Mouse (Mus musculus) common myeloid progenitor, adult 5-6 weeks (primary cell): ENCODE data around the gene Dolk. TPM values are rescaled to one million over a fixed set of nuclear protein-coding genes. Genes with fewer than 3 reads are reported as not detected.

ENCODE experiments used
- ATAC-seq: replicated peaks from 2 replicates; pipeline ENCODE4 v1.8.0; 2016; ENCODE audit warnings: low read depth, mild to moderate bottlenecking, moderate TSS enrichment, inconsistent platforms; ENCODE audit not compliant: poor library complexity, severe bottlenecking
- total RNA-seq: library from RNA; stranded (forward); fragments of 200-1000, 187-1606 nt; gene quantifications from 2 replicates; pipeline ENCODE4 v1.2.3, GENCODE M21; 2017

Dolk gene
- 9.7 and 12.1 TPM in 2 replicates for total RNA-seq

DNA sequence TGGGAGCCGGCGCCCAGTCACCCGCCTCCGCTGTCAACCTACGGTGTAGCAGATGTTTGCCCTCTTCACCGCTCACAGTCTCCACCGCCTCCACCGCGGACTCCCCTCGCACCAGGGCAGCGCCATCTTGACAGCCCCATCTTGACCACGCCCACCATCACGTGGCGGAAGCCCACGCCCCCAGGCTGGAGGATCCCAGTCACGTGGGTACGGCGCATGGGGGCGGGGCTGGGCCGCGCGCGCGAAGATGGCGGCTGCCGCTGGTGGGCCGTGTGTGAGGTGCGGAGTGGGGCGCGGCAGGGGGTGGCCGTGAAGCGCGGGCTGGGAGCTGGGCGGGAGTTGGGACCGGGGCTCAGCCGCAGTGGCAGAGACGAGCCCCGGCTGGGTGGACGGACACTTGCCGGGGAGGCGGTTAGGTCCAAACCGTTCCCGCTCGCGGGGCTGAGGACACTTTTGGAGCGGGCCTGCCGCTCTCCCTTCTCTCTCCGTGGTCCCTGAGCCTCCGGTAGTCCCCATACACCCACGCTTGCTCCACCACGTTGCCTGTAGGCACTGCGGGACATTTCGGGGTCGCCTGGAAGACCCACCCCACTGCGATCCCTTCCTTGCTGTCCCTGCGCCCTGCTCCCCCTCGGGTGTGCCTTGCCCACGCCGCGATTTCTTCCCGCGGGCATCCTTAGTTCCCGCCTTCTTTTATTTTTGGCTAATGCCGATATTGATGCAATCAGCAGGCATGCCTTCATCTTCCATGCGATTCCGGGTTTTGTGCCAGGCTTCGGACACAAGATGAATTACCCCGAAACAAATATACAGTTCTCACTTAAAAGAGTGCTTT is at the start of gene Dolk, which contains the start of gene Nup188:
Gene Dolk (minus strand): TSS at position 143 of the 835 bp plus-strand sequence.
Gene Nup188 (plus strand): TSS at position 206 of the 835 bp plus-strand sequence.
- peak; percentile 95 for ATAC-seq

DNA sequence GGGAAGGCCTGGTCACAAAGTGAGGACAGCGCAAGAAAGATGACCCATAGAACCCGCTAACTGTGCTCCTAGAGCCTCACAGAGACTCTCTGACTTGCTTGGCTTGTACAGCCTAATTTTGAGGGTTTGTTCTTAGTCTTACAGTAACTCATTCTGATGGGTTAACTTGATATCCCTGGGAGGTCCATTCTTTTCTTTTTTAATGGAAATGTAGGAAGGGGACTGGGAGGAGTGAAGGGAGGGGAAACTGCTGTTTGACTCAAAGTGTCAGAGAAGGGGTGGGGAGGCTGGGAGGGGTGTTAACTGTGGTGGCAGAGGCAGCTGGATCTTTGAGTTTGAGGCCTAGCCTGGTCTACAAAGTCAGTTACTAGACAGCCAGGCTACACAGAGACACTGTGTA is 49.2 kb upstream of the Dolk start:
- ATAC-seq, result no peak

DNA sequence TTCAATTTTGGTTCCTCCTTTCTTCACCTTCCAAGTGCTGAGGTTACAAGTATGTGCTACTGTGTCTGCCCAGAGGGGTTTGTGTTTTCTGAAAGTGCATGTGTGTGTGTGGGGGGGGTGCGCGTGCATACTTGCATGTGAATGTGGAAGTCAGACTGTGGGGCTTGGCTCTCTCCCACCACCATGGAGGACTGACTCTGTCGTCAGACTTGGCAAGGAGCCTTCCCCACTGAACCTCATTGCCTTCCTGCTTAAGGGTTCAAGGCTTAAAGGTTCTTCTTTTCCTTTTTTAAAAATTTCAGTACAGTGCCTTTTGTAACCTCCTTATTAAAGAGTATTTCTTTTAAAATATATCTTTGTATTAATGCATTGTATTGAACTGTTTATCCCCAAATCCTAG is 42.7 kb upstream of the Dolk start:
- ATAC-seq, result no peak

DNA sequence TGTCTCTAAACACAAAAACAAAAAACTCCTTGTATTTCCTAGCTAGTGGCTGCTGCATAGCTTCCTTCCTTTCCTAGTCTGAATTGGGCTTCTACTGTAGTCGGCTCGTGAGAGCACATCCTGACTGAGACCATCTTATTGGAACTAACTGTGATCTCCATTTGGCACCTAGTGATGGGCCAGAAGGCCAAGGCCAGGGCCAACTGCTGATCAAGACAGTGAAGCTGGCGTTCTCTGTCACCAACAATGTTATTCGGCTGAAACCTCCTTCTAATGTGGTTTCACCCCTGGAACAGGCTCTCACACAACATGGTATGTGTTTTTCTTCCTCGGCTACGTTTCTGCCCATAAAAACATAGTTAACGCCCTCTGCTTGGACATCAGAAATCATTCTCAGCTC is 41.1 kb upstream of the Dolk start:
- no peak for ATAC-seq

DNA sequence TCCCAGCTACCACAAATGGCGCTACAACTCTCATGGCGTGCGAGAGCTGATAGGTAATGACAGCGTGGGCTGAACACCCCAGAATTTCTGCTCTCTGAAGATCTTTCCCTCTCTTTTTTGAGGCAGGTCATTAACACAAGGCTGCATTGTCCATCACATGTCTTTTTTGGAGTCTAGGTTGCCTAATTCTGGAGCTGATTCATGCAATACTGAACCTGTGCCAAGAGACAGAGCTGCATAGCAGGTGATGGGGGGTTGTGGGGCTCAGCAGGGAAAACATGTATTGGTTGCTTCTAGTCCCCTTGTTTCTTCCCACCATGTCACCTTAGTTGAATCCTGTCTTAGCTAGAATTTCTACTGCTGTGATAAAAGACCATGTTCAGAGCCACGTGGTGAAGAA is 39.2 kb upstream of the Dolk start:
- no peak for ATAC-seq

DNA sequence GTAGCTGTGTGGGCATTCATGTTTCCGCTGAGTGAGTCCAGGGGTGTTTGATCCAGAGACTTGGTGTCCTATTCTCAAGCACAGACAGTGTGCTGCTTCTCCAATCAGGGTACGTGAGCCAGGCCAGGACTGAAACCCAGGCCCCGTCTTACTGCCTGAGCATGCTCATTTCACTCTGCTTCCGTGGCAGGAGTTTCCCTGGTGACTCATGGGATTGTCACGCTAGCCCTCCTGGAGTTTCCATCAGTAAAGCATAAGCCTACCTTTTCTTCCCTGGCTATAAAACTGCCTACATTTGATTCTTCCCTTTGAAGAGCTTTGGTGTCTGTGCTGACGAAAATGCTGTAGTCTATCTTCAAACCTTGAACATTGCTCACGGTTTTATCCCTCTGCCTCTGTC is 37.0 kb upstream of the Dolk start:
- ATAC-seq, result no peak

DNA sequence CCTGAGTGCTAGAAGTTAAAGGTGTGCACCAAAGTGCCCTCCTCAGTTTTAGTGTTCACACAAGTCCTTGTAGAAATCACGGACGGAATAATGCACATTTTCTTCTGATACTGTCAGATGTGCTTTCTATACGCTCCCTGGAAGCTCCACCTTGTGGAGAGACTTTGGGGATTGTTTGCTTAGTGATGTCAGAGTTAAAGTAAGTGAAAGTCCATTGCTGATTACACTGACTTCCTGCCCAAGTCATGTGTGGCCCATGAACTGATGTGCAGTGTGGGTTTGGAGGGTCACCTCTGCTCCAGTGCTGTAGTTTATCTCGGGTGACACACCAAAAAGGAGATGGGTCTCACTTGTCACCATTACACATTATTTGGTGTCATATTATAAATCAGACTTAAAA is 33.1 kb upstream of the Dolk start:
- no peak for ATAC-seq

DNA sequence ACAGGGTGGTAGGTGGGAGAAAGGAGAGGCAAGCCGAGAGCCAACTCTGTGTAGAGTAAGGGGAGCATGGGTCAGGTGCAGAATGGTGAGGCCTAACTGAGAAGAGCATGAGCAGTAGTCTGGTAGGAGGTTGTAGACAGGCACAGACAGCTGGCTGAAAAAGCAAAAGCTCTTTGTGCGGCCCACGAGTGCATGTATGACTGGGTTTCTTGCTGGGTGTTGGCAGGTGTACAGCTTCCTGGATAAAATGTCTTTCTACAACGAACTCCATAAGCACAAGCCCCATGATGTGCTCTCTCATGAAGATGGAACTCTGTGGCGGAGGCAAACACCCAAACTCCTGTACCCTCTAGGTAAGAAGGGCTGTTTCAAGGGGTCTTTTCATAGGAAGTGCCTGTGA is 30.8 kb upstream of the Dolk start:
- no peak for ATAC-seq

DNA sequence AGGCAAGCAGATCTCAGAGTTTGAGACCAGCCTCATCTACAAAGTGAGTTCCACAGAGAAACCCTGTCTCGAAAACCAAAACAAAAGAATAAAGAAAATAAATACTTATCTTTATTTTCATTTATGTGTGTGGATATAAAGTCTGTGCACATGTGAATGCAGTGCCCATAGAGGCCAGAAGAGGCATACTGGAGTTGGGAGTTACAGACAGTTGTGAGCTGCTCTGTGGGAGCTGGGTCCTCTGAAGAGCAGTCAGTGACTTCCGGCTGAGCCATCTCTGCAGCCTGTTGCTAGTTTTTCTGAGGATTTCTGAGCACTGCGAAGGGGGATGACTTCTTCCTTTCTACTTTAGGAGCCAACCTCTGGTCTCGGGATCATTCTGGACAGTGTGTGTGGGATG is 30.0 kb upstream of the Dolk start:
- no peak; the same call in 1 of the 2 replicates for ATAC-seq

DNA sequence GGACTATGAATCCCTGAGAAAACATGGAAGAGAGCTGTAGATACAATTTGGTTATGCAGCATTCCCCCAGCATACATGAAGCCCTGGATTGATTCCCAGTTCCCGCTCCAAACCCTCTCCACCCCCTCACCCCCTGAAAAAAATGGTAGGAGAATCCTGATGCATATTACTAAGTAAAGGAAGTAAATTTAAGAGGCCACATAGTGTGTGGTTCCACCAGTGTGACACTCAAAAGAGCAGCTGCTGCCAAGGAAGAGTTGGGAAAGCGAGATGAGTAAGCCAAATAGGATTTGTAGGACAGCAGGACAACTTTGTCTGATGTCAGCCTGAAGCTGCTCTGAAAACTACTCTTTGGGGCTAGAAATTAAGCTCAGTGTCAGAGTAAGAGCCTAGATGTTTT is 25.3 kb upstream of the Dolk start:
- ATAC-seq, result no peak

DNA sequence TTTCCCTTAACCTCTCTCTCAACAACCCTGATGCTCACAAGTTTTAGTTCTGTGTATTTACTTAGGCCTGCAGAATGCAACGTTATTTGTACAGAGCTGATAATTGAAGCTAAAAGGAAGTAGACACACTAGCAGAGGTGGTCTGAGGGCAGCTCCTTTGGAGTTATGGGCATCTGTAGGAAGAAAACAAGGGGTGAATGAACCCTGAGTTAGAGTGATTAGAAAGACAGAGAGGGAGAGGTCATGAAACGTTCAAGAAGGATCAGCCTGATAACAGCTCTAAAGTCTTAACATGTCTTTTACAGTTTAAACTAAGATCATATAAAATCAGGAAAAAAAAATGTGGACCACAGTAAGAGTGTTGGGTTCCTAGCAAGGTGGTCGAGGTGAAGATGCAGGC is 23.2 kb upstream of the Dolk start:
- ATAC-seq, result no peak

DNA sequence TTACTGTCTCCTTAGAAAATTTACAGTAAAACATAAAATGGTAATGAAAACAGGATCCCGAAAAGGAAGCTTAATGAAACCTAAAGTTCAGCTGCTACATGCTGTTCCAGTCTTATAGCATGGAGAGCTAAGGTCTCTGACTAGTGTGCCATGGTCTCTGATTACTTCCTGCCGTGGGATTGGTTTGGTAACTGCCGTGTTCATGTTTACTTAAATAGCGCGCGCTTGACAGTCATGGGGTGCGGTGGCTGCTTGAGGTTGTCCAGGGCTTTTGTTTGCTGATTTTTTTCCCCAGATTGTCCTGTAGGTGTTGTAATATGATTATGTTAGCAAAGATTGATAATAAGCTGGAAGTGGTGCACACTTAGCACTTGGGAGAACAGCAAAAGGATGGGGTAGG is 20.0 kb upstream of the Dolk start:
- ATAC-seq, result no peak

DNA sequence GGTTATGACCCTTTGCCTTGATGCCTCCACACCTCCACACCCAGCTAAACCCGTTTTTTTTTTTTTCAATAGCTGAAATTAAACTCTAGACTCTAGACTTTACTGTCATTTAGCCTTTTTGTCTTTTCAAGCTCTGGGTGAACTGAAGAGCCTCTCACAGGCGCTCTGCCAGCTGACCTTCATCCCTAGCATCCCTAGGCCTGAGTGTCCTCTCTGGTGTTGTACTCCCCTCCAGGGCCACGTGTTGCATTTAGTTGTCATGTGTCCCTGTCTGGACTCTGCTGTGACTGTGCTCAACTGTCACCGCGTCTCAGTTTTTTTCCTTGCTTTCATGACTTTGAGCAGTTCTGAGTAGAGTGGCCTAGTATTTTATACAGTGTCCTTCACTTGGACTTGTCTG is 13.8 kb upstream of the Dolk start:
- no peak for ATAC-seq

DNA sequence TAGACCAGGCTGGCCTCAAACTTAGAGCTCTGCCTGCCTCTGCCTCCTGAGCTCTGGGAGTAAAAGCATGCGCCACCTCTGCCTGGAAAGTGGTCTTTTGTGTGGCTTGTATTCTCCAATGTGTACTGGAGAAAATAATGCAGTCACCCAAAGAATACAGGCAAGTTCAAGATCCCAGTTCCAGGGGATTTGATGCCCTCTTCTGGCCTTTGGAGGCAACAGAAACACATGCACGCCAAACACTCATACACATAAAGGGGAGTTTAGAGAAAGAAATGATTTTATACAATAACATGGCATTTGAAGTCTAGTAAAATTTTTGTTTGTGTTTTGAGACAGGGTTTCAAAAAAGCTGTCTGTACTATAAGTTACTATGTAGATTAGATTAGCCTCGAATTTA is 13.4 kb upstream of the Dolk start:
- no peak for ATAC-seq

DNA sequence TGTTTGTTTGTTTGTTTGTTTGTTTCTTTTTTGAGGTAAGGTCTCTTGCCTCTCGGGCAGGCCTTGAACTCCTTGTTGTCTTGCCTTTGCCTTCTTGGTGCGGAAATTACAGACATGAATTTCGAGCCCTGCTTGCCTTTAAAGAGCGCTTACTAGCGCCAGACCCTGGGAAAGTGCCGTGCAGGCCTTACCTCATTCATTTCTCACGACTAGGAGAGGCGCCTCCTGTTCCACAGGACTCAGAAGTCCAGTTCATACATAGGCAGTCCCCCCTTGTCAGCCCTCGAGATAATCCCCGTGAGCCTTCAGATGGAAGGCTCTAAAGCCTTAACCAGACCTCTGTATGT is 866 bp upstream of the Dolk start:
- ATAC-seq, result no peak

DNA sequence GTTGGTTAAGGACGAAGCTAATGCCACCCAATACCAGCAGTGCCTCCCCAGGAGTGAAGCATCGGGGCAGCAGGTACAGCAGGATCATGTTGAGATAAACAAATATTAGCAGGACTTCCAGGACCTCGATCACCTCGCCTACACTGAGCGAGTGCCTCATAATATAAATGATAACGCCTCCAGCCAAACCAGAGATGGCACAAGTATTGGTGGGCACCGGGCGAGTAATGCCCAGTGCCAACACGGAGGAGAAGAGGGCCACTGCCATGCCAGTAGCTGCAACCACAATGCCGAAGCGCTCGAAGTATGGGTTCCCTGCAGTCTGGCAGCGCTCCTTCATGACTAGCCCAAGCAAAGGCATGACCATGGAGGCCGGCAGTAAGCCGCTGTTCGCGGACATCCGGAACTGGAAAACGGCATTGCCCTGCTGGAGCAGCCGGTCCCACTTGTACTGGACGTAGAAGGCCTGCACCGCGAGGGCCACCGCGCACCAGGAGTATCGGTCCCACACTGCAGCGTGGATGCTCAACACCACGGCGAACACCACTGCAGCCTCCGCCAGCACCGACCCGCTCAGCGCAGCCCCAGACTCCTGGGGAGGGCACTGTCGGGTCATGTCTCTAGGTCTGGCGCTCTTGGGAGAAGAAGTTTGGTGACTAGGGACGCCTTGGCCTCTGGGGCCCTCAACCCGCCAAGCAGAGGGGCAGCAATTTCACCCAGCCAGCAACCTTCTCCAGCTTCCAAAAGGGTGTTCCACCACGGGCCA is 535 bp downstream of the Dolk start:
- ATAC-seq, result peak; percentile 34

DNA sequence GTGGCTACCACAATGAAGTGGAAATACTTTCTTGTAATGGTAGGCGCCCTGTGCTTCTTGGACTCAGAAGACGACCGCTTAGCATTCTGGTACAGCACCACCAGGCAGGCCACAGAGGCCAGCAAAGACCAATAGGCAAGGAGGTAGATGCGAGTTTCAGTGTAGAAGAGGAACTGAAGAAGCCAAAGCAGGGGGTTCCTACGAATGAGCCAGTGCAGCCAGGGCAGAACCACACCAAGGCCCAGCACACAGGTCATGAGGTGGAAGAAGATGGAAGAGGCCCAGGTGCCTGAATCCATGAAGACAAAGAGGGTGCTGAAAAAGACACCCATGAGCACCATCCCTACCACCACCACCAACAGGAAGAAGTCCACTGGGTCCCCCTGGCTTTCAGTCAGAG is 1.1 kb downstream of the Dolk start:
- no peak for ATAC-seq

DNA sequence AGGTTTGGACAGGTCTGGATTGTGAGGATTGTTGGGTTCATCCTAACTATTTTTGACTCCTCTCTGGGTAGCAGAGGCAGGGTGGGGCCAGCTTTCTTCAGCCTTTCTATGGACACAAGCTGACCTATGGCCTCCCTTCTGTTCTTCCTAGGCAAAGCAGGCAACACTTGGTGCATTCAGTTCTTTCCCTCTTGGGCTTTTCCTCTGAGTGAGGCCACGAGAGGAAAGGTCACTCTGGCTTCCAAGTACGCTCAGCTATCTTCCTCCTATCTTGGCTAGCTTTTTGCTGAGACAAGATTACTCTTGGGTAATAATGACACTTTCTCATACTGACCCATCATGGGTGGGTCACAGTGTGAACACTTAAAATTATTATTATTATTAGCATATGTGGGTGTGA is 2.9 kb downstream of the Dolk start:
- no peak for ATAC-seq

DNA sequence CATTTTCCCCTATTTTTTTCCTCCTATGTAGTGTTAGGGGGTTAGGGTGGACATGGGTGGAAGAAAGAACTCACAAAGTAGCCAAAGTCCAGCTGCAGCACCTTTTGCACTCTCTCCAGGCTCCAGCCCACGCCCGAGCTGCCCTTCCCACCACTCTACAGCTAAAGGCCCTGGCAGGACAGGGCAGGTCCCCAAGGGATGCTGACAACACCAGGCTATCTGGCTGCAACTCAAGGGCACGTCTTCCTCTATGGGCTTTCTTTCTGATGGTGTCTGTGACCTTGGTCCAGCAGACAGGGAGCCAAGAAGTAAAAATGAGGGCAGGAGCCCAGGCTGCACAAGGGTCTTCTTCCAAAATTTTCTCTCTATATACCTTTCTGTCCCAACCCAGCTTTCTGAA is 4.5 kb downstream of the Dolk start:
- no peak for ATAC-seq

DNA sequence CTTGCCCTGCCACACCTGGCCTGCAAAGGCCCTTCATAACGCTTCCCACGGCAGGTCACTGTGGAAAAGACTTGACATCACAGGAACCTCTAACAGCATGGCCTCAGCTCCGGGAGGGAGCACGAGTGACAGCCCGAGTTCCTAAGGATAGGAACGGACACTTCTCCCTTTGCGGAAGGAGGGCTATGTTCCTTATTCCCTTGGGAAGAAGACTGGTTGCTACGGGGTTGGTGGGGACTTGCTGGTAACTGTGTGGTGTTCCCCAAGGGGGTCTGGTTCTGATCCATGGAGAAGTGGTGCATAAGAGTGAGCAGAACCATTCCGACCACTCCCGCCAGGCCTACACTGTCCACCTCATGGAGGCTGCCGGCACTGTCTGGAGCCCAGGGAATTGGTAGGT is 5.4 kb downstream of the Dolk start, which contains the start of gene Gm28038:
Gene Gm28038 (plus strand): TSS at position 301 of the 400 bp plus-strand sequence.
- ATAC-seq, result no peak

DNA sequence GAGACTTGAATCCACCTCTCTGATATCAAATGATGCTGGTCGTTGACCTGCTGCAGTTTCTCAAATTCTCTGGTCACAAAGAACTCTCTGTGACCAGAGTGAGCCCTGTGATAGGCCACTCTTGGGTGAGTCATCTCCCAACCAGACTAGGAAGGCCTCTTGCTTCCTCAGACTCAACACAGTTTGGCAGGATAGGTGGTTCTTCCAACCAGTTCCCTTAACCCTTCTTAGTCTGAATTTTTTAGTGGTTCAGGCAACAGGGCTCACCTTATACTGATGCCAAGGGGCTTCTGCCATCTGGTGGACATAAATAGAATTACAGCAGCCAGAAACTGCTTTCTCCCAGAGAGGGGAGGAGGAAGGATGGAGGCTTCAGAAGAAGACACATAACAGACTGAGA is 16.0 kb downstream of the Dolk start:
- peak; percentile 89 for ATAC-seq
